Mouse (Mus musculus) heart, postnatal 0 days (tissue): Measurements from ENCODE around the gene Decr2. TPM values are rescaled to one million over a fixed set of nuclear protein-coding genes. Genes with fewer than 3 reads are reported as not detected.
A peak's percentile ranks its signal among the peaks of the same experiment; 100 is the strongest.

Experiments used
- ATAC-seq: fragments of 200-750 bp; cut with Nextera tagmentation; 2 replicates; pipeline ENCODE4 v1.8.0; 2017; ENCODE audit warnings: low read depth, moderate number of reproducible peaks, moderate library complexity; ENCODE audit not compliant: insufficient read depth
- DNase-seq: peaks from one replicate; pipeline ENCODE4 v3.0.0-alpha.2; 2016; ENCODE audit warnings: low spot score
- H3K27ac ChIP-seq: fragments of 300-500 bp; sonication (generic); 2 replicates; pipeline ENCODE4 v1.5.1; 2014; ENCODE audit warnings: low read depth, mild to moderate bottlenecking
- H3K27me3 ChIP-seq: fragments of 300-500 bp; sonication (generic); 2 replicates; pipeline ENCODE4 v1.6.1; 2014; ENCODE audit warnings: low read length, mixed read lengths; ENCODE audit not compliant: control insufficient read depth, insufficient read depth
- H3K36me3 ChIP-seq: fragments of 300-500 bp; sonication (generic); replicated peaks from 2 replicates; pipeline ENCODE4 v1.6.1; 2014; ENCODE audit warnings: low read length, mixed read lengths; ENCODE audit not compliant: control insufficient read depth, insufficient read depth
- H3K4me1 ChIP-seq: fragments of 300-500 bp; sonication (generic); 2 replicates; pipeline ENCODE4 v1.6.1; 2014; ENCODE audit warnings: antibody characterized with exemption; ENCODE audit not compliant: control insufficient read depth, insufficient read depth
- H3K4me2 ChIP-seq: fragments of 300-500 bp; sonication (generic); 2 replicates; pipeline ENCODE4 v1.6.1; 2014; ENCODE audit warnings: low read depth, mild to moderate bottlenecking, low read length, moderate library complexity
- H3K4me3 ChIP-seq: fragments of 300-500 bp; sonication (generic); 2 replicates; pipeline ENCODE4 v1.5.1; 2014; ENCODE audit warnings: low read depth, low read length
- H3K9ac ChIP-seq: fragments of 300-500 bp; sonication (generic); replicated peaks from 2 replicates; pipeline ENCODE4 v1.6.1; 2014; ENCODE audit warnings: low read depth, low read length, mixed read lengths
- H3K9me3 ChIP-seq: fragments of 300-500 bp; sonication (generic); replicated peaks from 2 replicates; pipeline ENCODE4 v1.6.1; 2016; ENCODE audit warnings: low read length; ENCODE audit not compliant: control insufficient read depth
- CTCF ChIP-seq: IDR thresholded peaks from 2 replicates; pipeline ENCODE4 v1.5.1; 2016; ENCODE audit warnings: antibody characterized with exemption, control low read depth, low read depth
- EP300 ChIP-seq: IDR thresholded peaks from 2 replicates; pipeline ENCODE4 v1.6.1; 2016; ENCODE audit warnings: antibody characterized with exemption, low read depth
- WGBS: fragments of 180-500 bp; shearing (Covaris S2); extraction: QIAGEN DNeasy Blood & Tissue Kit; methylation state at CpG from one replicate; pipeline ENCODE4 v1.1.7; 2014; 5-methylcytosine and 5-hydroxymethylcytosine counted together
- polyA plus RNA-seq: library from polyadenylated mRNA; unstranded; fragments of >200 nt; fragmentation: Nextera tagmentation; extraction: Ambion mirVana; gene quantifications from 2 replicates; pipeline ENCODE4 v1.2.1, GENCODE M21; 2015
- total RNA-seq: library from RNA; depleted of rRNA; stranded (reverse); fragments of >200 nt; gene quantifications from 2 replicates; pipeline ENCODE4 v1.2.3, GENCODE M21; 2014; ENCODE audit warnings: low replicate concordance

Decr2 gene
- total and polyA plus RNA-seq, 2 experiments from 2014 or later = 35.3 to 44.6 TPM

- Histone ChIP-seq H3K4me2 (0 out of 2 replicates have a peak overlapping the region, but pooled peaks have one; percentile 10), H3K4me3 (no peak overlapping the region), H3K36me3 (no peaks in the 10 kb centered on the region; the same call in 1 of the 2 replicates), H3K9me3 (no peaks in the 10 kb centered on the region), H3K4me1 (peaks cover 42% of the 10 kb centered on the region), H3K9ac (peak overlapping the region; percentile 20; the same call in 1 of the 2 replicates), H3K27me3 (no peaks in the 10 kb centered on the region), H3K27ac (peak overlapping the region; percentile 44)
- TF ChIP-seq EP300 = no peak
- no peak for TF ChIP-seq CTCF
- WGBS = 46% methylated on average over 6 of the region's 6 CpGs
- DNase-seq = no peak
- ATAC-seq = no peak
Measured at GRCm38 (mm10) chr17:26064916-26065315, 25.2 kb downstream of the Decr2 start.

- H3K36me3 ChIP-seq = no peaks in the 10 kb centered on the region; the same call in 1 of the 2 replicates
- ATAC-seq (no peak), DNase-seq (no peak)
- no peaks in the 10 kb centered on the region for H3K27me3 ChIP-seq
- no peak for TF ChIP-seq EP300
- no peak for TF ChIP-seq CTCF
- H3K9me3 ChIP-seq = no peaks in the 10 kb centered on the region
- no peaks in the 10 kb centered on the region for H3K4me1 ChIP-seq
- WGBS = 70% methylated on average over 9 of the region's 9 CpGs
- H3K27ac ChIP-seq = no peak overlapping the region
- no peak overlapping the region for H3K4me2 ChIP-seq
- no peak overlapping the region for H3K9ac ChIP-seq
- H3K4me3 ChIP-seq = no peak overlapping the region
Measured at GRCm38 (mm10) chr17:26057787-26058567, 32.2 kb downstream of the Decr2 start.

- DNase-seq (no peak), ATAC-seq (no peak)
- Histone ChIP-seq H3K4me1 (no peaks in the 10 kb centered on the region), H3K27me3 (no peaks in the 10 kb centered on the region), H3K4me3 (no peak overlapping the region), H3K36me3 (no peaks in the 10 kb centered on the region), H3K9ac (no peak overlapping the region), H3K4me2 (no peak overlapping the region), H3K9me3 (no peaks in the 10 kb centered on the region), H3K27ac (no peak overlapping the region)
- TF ChIP-seq EP300 (no peak), CTCF (no peak)
- WGBS = 84% methylated on average over 8 of the region's 8 CpGs
Measured at GRCm38 (mm10) chr17:26057278-26057677, 32.9 kb downstream of the Decr2 start.

GRCm38 (mm10) chr17:26055164-26055563 is 35.0 kb downstream of the Decr2 start:
- TF ChIP-seq EP300 = no peak
- TF ChIP-seq CTCF = no peak
- no peaks in the 10 kb centered on the region for H3K27me3 ChIP-seq
- WGBS = 72% methylated on average over 6 of the region's 6 CpGs
- H3K36me3 ChIP-seq = no peaks in the 10 kb centered on the region
- no peak overlapping the region for H3K27ac ChIP-seq
- H3K4me1 ChIP-seq = no peaks in the 10 kb centered on the region
- DNase-seq = no peak
- ATAC-seq = no peak
- H3K9ac ChIP-seq = no peak overlapping the region
- H3K4me3 ChIP-seq = no peak overlapping the region
- no peak overlapping the region for H3K4me2 ChIP-seq
- no peaks in the 10 kb centered on the region for H3K9me3 ChIP-seq

GRCm38 (mm10) chr17:26054133-26054845 is 35.8 kb downstream of the Decr2 start:
- no peak overlapping the region for H3K9ac ChIP-seq
- DNase-seq = no peak
- no peak overlapping the region for H3K27ac ChIP-seq
- no peak overlapping the region for H3K4me3 ChIP-seq
- H3K4me1 ChIP-seq = no peaks in the 10 kb centered on the region
- H3K4me2 ChIP-seq = no peak overlapping the region
- TF ChIP-seq EP300 (no peak), CTCF (no peak)
- H3K9me3 ChIP-seq = no peaks in the 10 kb centered on the region
- H3K27me3 ChIP-seq = no peaks in the 10 kb centered on the region
- H3K36me3 ChIP-seq = no peaks in the 10 kb centered on the region
- 48% methylated on average over 17 of the region's 17 CpGs for WGBS
- ATAC-seq = no peak
